Mouse (Mus musculus) midbrain, embryonic 16.5 days (tissue): ENCODE measurements around the gene Tbc1d14. TPM values are rescaled to one million over a fixed set of nuclear protein-coding genes. Genes with fewer than 3 reads are reported as not detected.

Experiments used
- ATAC-seq: fragments of 200-750 bp; cut with Nextera tagmentation; 2 replicates; pipeline ENCODE4 v1.8.0; 2017; ENCODE audit warnings: moderate TSS enrichment
- H3K27ac ChIP-seq: fragments of 300-500 bp; sonication (generic); 2 replicates; pipeline ENCODE4 v1.5.1; 2014; ENCODE audit warnings: mild to moderate bottlenecking, low read length, mixed read lengths
- H3K27me3 ChIP-seq: fragments of 300-500 bp; sonication (generic); 2 replicates; pipeline ENCODE4 v1.6.1; 2014; ENCODE audit warnings: low read depth, low read length, mixed read lengths; ENCODE audit not compliant: control insufficient read depth, insufficient read depth
- H3K36me3 ChIP-seq: fragments of 300-500 bp; sonication (generic); 2 replicates; pipeline ENCODE4 v1.6.1; 2014; ENCODE audit warnings: mild to moderate bottlenecking, low read length, moderate library complexity, mixed read lengths; ENCODE audit not compliant: control insufficient read depth, insufficient read depth
- H3K4me1 ChIP-seq: fragments of 300-500 bp; sonication (generic); 2 replicates; pipeline ENCODE4 v1.6.1; 2014; ENCODE audit warnings: mild to moderate bottlenecking, low read length, mixed read lengths; ENCODE audit not compliant: control insufficient read depth, insufficient read depth
- H3K4me2 ChIP-seq: fragments of 300-500 bp; sonication (generic); 2 replicates; pipeline ENCODE4 v1.6.1; 2014; ENCODE audit warnings: mild to moderate bottlenecking, low read length, mixed read lengths
- H3K4me3 ChIP-seq: fragments of 300-500 bp; sonication (generic); 2 replicates; pipeline ENCODE4 v1.5.1; 2014; ENCODE audit warnings: low read depth, mild to moderate bottlenecking, low read length, moderate library complexity, mixed read lengths
- H3K9ac ChIP-seq: fragments of 300-500 bp; sonication (generic); 2 replicates; pipeline ENCODE4 v1.6.1; 2014; ENCODE audit warnings: low read depth, low read length, mixed read lengths
- H3K9me3 ChIP-seq: fragments of 300-500 bp; sonication (generic); replicated peaks from 2 replicates; pipeline ENCODE4 v1.6.1; 2014; ENCODE audit warnings: mild to moderate bottlenecking, low read length, mixed read lengths; ENCODE audit not compliant: control insufficient read depth, poor library complexity, severe bottlenecking
- WGBS: fragments of 180-500 bp; shearing (Covaris S2); extraction: QIAGEN DNeasy Blood & Tissue Kit; methylation state at CpG from one replicate; pipeline ENCODE4 v1.1.7; 2014; 5-methylcytosine and 5-hydroxymethylcytosine counted together
- polyA plus RNA-seq: library from polyadenylated mRNA; unstranded; fragments of >200 nt; fragmentation: Nextera tagmentation; extraction: Ambion mirVana; gene quantifications from 2 replicates; pipeline ENCODE4 v1.2.1, GENCODE M21; 2015

Gene Tbc1d14
- polyA plus RNA-seq, 1 experiment from 2014 or later = 74.6 TPM

GRCm38 (mm10) chr5:36461231-36461630 lies 131.8 kb downstream of the Tbc1d14 start:
- Histone ChIP-seq H3K4me2 (no peak overlapping the region), H3K36me3 (no peaks in the 10 kb centered on the region), H3K4me3 (no peak overlapping the region), H3K4me1 (peaks cover 13% of the 10 kb centered on the region), H3K27me3 (peaks cover 3% of the 10 kb centered on the region; the same call in 1 of the 2 replicates), H3K9ac (no peak overlapping the region), H3K27ac (no peak overlapping the region), H3K9me3 (no peaks in the 10 kb centered on the region)
- 74% methylated on average over 2 of the region's 2 CpGs for WGBS
- no peak for ATAC-seq

GRCm38 (mm10) chr5:36460712-36461111 lies 132.4 kb downstream of the Tbc1d14 start:
- ATAC-seq = no peak

GRCm38 (mm10) chr5:36458926-36459325 lies 134.2 kb downstream of the Tbc1d14 start:
- Histone ChIP-seq H3K27me3 (peaks cover 3% of the 10 kb centered on the region; the same call in 1 of the 2 replicates), H3K27ac (no peak overlapping the region), H3K4me2 (no peak overlapping the region), H3K9me3 (no peaks in the 10 kb centered on the region), H3K4me3 (no peak overlapping the region), H3K36me3 (no peaks in the 10 kb centered on the region), H3K4me1 (peaks cover 1% of the 10 kb centered on the region), H3K9ac (no peak overlapping the region)
- no peak for ATAC-seq
- WGBS = 23% methylated on average over 4 of the region's 4 CpGs

More at GRCm38 (mm10) chr5:36460712-36461111, 132.4 kb downstream of the Tbc1d14 start:
- Histone ChIP-seq H3K4me1 (peaks cover 8% of the 10 kb centered on the region), H3K27me3 (peaks cover 3% of the 10 kb centered on the region; the same call in 1 of the 2 replicates), H3K9ac (no peak overlapping the region), H3K9me3 (no peaks in the 10 kb centered on the region), H3K36me3 (no peaks in the 10 kb centered on the region), H3K4me3 (no peak overlapping the region), H3K27ac (no peak overlapping the region), H3K4me2 (no peak overlapping the region)
- 86% methylated on average over 2 of the region's 2 CpGs for WGBS

- H3K4me1 ChIP-seq = no peaks in the 10 kb centered on the region
- ATAC-seq = no peak
- no peaks in the 10 kb centered on the region for H3K27me3 ChIP-seq
- no peak overlapping the region for H3K4me3 ChIP-seq
- no peaks in the 10 kb centered on the region for H3K9me3 ChIP-seq
- H3K9ac ChIP-seq = no peak overlapping the region
- no peaks in the 10 kb centered on the region for H3K36me3 ChIP-seq
- WGBS = 87% methylated on average over 4 of the region's 4 CpGs
- no peak overlapping the region for H3K27ac ChIP-seq
- H3K4me2 ChIP-seq = no peak overlapping the region
Measured at GRCm38 (mm10) chr5:36457706-36458105, 135.4 kb downstream of the Tbc1d14 start.

- WGBS = 83% methylated on average over 6 of the region's 6 CpGs
Measured at GRCm38 (mm10) chr5:36452821-36453220, 140.3 kb downstream of the Tbc1d14 start.

GRCm38 (mm10) chr5:36451872-36452389 lies 141.1 kb downstream of the Tbc1d14 start:
- WGBS = 58% methylated on average over 10 of the region's 10 CpGs
- H3K4me2 ChIP-seq = no peak overlapping the region
- ATAC-seq = no peak
- H3K9ac ChIP-seq = no peak overlapping the region
- H3K27me3 ChIP-seq = no peaks in the 10 kb centered on the region
- no peaks in the 10 kb centered on the region for H3K4me1 ChIP-seq
- H3K36me3 ChIP-seq = no peaks in the 10 kb centered on the region
- no peak overlapping the region for H3K4me3 ChIP-seq
- no peaks in the 10 kb centered on the region for H3K9me3 ChIP-seq
- H3K27ac ChIP-seq = no peak overlapping the region

More at GRCm38 (mm10) chr5:36452821-36453220, 140.3 kb downstream of the Tbc1d14 start:
- no peak overlapping the region for H3K4me2 ChIP-seq
- no peaks in the 10 kb centered on the region for H3K27me3 ChIP-seq
- no peak overlapping the region for H3K27ac ChIP-seq
- H3K9ac ChIP-seq = no peak overlapping the region
- no peaks in the 10 kb centered on the region for H3K4me1 ChIP-seq
- no peaks in the 10 kb centered on the region for H3K9me3 ChIP-seq
- ATAC-seq = no peak
- H3K36me3 ChIP-seq = no peaks in the 10 kb centered on the region
- no peak overlapping the region for H3K4me3 ChIP-seq

- Histone ChIP-seq H3K4me2 (no peak overlapping the region), H3K4me1 (no peaks in the 10 kb centered on the region), H3K27ac (no peak overlapping the region), H3K27me3 (no peaks in the 10 kb centered on the region), H3K9ac (no peak overlapping the region), H3K4me3 (no peak overlapping the region), H3K9me3 (no peaks in the 10 kb centered on the region), H3K36me3 (no peaks in the 10 kb centered on the region)
- WGBS = 17% methylated on average over 10 of the region's 10 CpGs
- ATAC-seq = no peak
Measured at GRCm38 (mm10) chr5:36451119-36451518, 142.0 kb downstream of the Tbc1d14 start.

- no peak overlapping the region for H3K4me2 ChIP-seq
- H3K4me3 ChIP-seq = no peak overlapping the region
- H3K27me3 ChIP-seq = no peaks in the 10 kb centered on the region
- no peaks in the 10 kb centered on the region for H3K9me3 ChIP-seq
- H3K4me1 ChIP-seq = no peaks in the 10 kb centered on the region
- ATAC-seq = no peak
- H3K9ac ChIP-seq = no peak overlapping the region
- no peaks in the 10 kb centered on the region for H3K36me3 ChIP-seq
- WGBS = 84% methylated on average over 6 of the region's 6 CpGs
- H3K27ac ChIP-seq = no peak overlapping the region
Measured at GRCm38 (mm10) chr5:36449710-36450358, 143.2 kb downstream of the Tbc1d14 start.

GRCm38 (mm10) chr5:36447872-36448271 lies 145.2 kb downstream of the Tbc1d14 start:
- Histone ChIP-seq H3K4me2 (no peak overlapping the region), H3K9ac (no peak overlapping the region), H3K4me3 (no peak overlapping the region), H3K4me1 (no peaks in the 10 kb centered on the region), H3K27ac (no peak overlapping the region), H3K36me3 (no peaks in the 10 kb centered on the region), H3K27me3 (no peaks in the 10 kb centered on the region), H3K9me3 (no peaks in the 10 kb centered on the region)
- WGBS = 88% methylated on average over 12 of the region's 12 CpGs
- no peak for ATAC-seq
